Mouse (Mus musculus) midbrain, embryonic 15.5 days (tissue): ENCODE measurements around the gene Defb19. TPM values are rescaled to one million over a fixed set of nuclear protein-coding genes. Genes with fewer than 3 reads are reported as not detected.
A peak's percentile ranks its signal among the peaks of the same experiment; 100 is the strongest.

Experiments used
- ATAC-seq: fragments of 200-750 bp; cut with Nextera tagmentation; replicated peaks from 2 replicates; pipeline ENCODE4 v1.8.0; 2017; ENCODE audit warnings: moderate TSS enrichment
- H3K27ac ChIP-seq: fragments of 300-500 bp; sonication (generic); 2 replicates; pipeline ENCODE4 v1.5.1; 2015; ENCODE audit warnings: mild to moderate bottlenecking, inconsistent platforms
- H3K27me3 ChIP-seq: fragments of 300-500 bp; sonication (generic); replicated peaks from 2 replicates; pipeline ENCODE4 v1.6.1; 2015; ENCODE audit warnings: inconsistent platforms
- H3K36me3 ChIP-seq: fragments of 300-500 bp; sonication (generic); replicated peaks from 2 replicates; pipeline ENCODE4 v1.6.1; 2015; ENCODE audit warnings: inconsistent platforms
- H3K4me1 ChIP-seq: fragments of 300-500 bp; sonication (generic); 2 replicates; pipeline ENCODE4 v1.6.1; 2015; ENCODE audit warnings: inconsistent platforms
- H3K4me2 ChIP-seq: fragments of 300-500 bp; sonication (generic); 2 replicates; pipeline ENCODE4 v1.6.1; 2015; ENCODE audit warnings: inconsistent platforms, mild to moderate bottlenecking, moderate library complexity
- H3K4me3 ChIP-seq: fragments of 300-500 bp; sonication (generic); 2 replicates; pipeline ENCODE4 v1.5.1; 2015; ENCODE audit warnings: mild to moderate bottlenecking, inconsistent platforms
- H3K9ac ChIP-seq: fragments of 300-500 bp; sonication (generic); 2 replicates; pipeline ENCODE4 v1.6.1; 2015; ENCODE audit warnings: mild to moderate bottlenecking, inconsistent platforms
- H3K9me3 ChIP-seq: fragments of 300-500 bp; sonication (generic); 2 replicates; pipeline ENCODE4 v1.6.1; 2016; ENCODE audit warnings: inconsistent platforms
- WGBS: fragments of 180-500 bp; shearing (Covaris S2); methylation state at CpG from one replicate; pipeline ENCODE4 v1.1.7; 2015; ENCODE audit warnings: mixed read lengths; 5-methylcytosine and 5-hydroxymethylcytosine counted together
- polyA plus RNA-seq: library from polyadenylated mRNA; unstranded; fragments of >200 nt; fragmentation: Nextera tagmentation; extraction: Ambion mirVana; gene quantifications from 2 replicates; pipeline ENCODE4 v1.2.1, GENCODE M21; 2015

The Defb19 gene
- polyA plus RNA-seq, 1 experiment from 2014 or later: not detected

- no peak overlapping the region for H3K4me3 ChIP-seq
- 10% methylated on average over 7 of the region's 7 CpGs for WGBS
These were observed 35.5 kb upstream of the Defb19 start for GRCm38 (mm10) chr2:152615563-152615962.

GRCm38 (mm10) chr2:152612193-152612592, 32.1 kb upstream of the Defb19 start:
- H3K36me3 ChIP-seq: no peaks in the 10 kb centered on the region
- WGBS: 43% methylated on average over 8 of the region's 8 CpGs
- ATAC-seq: no peak
- H3K4me2 ChIP-seq: no peak overlapping the region
- no peak overlapping the region for H3K4me3 ChIP-seq
- H3K27me3 ChIP-seq: no peaks in the 10 kb centered on the region
- no peaks in the 10 kb centered on the region for H3K9me3 ChIP-seq
- H3K27ac ChIP-seq: no peak overlapping the region
- H3K4me1 ChIP-seq: no peaks in the 10 kb centered on the region
- H3K9ac ChIP-seq: no peak overlapping the region

More at GRCm38 (mm10) chr2:152615563-152615962, 35.5 kb upstream of the Defb19 start:
- H3K4me2 ChIP-seq: no peak overlapping the region
- no peaks in the 10 kb centered on the region for H3K9me3 ChIP-seq
- no peaks in the 10 kb centered on the region for H3K27me3 ChIP-seq
- no peaks in the 10 kb centered on the region for H3K36me3 ChIP-seq
- ATAC-seq: peak; percentile 78
- no peaks in the 10 kb centered on the region for H3K4me1 ChIP-seq
- no peak overlapping the region for H3K9ac ChIP-seq
- H3K27ac ChIP-seq: no peak overlapping the region

GRCm38 (mm10) chr2:152608719-152609118, 28.6 kb upstream of the Defb19 start:
- Histone ChIP-seq H3K36me3 (no peaks in the 10 kb centered on the region), H3K9me3 (no peaks in the 10 kb centered on the region), H3K9ac (no peak overlapping the region), H3K27me3 (no peaks in the 10 kb centered on the region), H3K4me2 (no peak overlapping the region), H3K4me1 (no peaks in the 10 kb centered on the region), H3K4me3 (no peak overlapping the region), H3K27ac (no peak overlapping the region)
- no peak for ATAC-seq
- WGBS: 95% methylated on average over 1 of the region's 1 CpGs

- no peak overlapping the region for H3K4me2 ChIP-seq
- no peak overlapping the region for H3K9ac ChIP-seq
- ATAC-seq: no peak
- WGBS: 75% methylated on average over 6 of the region's 6 CpGs
- no peaks in the 10 kb centered on the region for H3K36me3 ChIP-seq
- H3K4me3 ChIP-seq: no peak overlapping the region
- no peaks in the 10 kb centered on the region for H3K4me1 ChIP-seq
- H3K27ac ChIP-seq: no peak overlapping the region
- no peaks in the 10 kb centered on the region for H3K27me3 ChIP-seq
- H3K9me3 ChIP-seq: no peaks in the 10 kb centered on the region
These were observed 27.6 kb upstream of the Defb19 start for GRCm38 (mm10) chr2:152607746-152608145.

GRCm38 (mm10) chr2:152604057-152604456, 23.9 kb upstream of the Defb19 start, which contains the start of gene Defb36:
Gene Defb36 (plus strand): TSS chr2:152604327.
- WGBS: 87% methylated on average over 15 of the region's 15 CpGs
- H3K27me3 ChIP-seq: no peaks in the 10 kb centered on the region
- H3K36me3 ChIP-seq: no peaks in the 10 kb centered on the region
- H3K9ac ChIP-seq: no peak within 1 kb of the TSS
- H3K4me1 ChIP-seq: no peaks in the 10 kb centered on the region
- no peak for ATAC-seq
- no peaks in the 10 kb centered on the region for H3K9me3 ChIP-seq
- no peak within 1 kb of the TSS for H3K27ac ChIP-seq
- no peak within 1 kb of the TSS for H3K4me2 ChIP-seq
- no peak within 1 kb of the TSS for H3K4me3 ChIP-seq

GRCm38 (mm10) chr2:152601275-152601960, 21.3 kb upstream of the Defb19 start:
- Histone ChIP-seq H3K4me1 (no peaks in the 10 kb centered on the region), H3K4me3 (no peak overlapping the region), H3K27me3 (no peaks in the 10 kb centered on the region), H3K36me3 (no peaks in the 10 kb centered on the region), H3K9me3 (no peaks in the 10 kb centered on the region), H3K27ac (no peak overlapping the region), H3K9ac (no peak overlapping the region), H3K4me2 (no peak overlapping the region)
- 79% methylated on average over 4 of the region's 4 CpGs for WGBS
- no peak for ATAC-seq

GRCm38 (mm10) chr2:152600076-152600475, 20.0 kb upstream of the Defb19 start:
- Histone ChIP-seq H3K36me3 (no peaks in the 10 kb centered on the region), H3K9ac (no peak overlapping the region), H3K4me2 (no peak overlapping the region), H3K9me3 (no peaks in the 10 kb centered on the region), H3K27me3 (no peaks in the 10 kb centered on the region), H3K4me3 (no peak overlapping the region), H3K27ac (no peak overlapping the region), H3K4me1 (no peaks in the 10 kb centered on the region)
- 86% methylated on average over 6 of the region's 6 CpGs for WGBS
- no peak for ATAC-seq

- Histone ChIP-seq H3K27ac (no peak within 1 kb of the TSS), H3K36me3 (no peaks in the 10 kb centered on the region), H3K9ac (no peak within 1 kb of the TSS), H3K4me3 (no peak within 1 kb of the TSS), H3K4me1 (no peaks in the 10 kb centered on the region), H3K9me3 (no peaks in the 10 kb centered on the region), H3K4me2 (no peak within 1 kb of the TSS), H3K27me3 (no peaks in the 10 kb centered on the region)
- no peak for ATAC-seq
- 73% methylated on average over 7 of the region's 7 CpGs for WGBS
These were observed 19.2 kb upstream of the Defb19 start, which contains the start of gene Defb45 for GRCm38 (mm10) chr2:152599299-152599698. Gene Defb45 (minus strand): TSS chr2:152599399.

- H3K4me1 ChIP-seq: no peaks in the 10 kb centered on the region
- 54% methylated on average over 6 of the region's 6 CpGs for WGBS
- no peak overlapping the region for H3K27ac ChIP-seq
- no peak overlapping the region for H3K9ac ChIP-seq
- no peaks in the 10 kb centered on the region for H3K36me3 ChIP-seq
- H3K27me3 ChIP-seq: no peaks in the 10 kb centered on the region
- no peak overlapping the region for H3K4me2 ChIP-seq
- no peaks in the 10 kb centered on the region for H3K9me3 ChIP-seq
- no peak for ATAC-seq
- H3K4me3 ChIP-seq: no peak overlapping the region
These were observed 8.9 kb upstream of the Defb19 start for GRCm38 (mm10) chr2:152589021-152589420.

- H3K36me3 ChIP-seq: no peaks in the 10 kb centered on the region
- no peak overlapping the region for H3K27ac ChIP-seq
- no peaks in the 10 kb centered on the region for H3K27me3 ChIP-seq
- no peak overlapping the region for H3K4me3 ChIP-seq
- WGBS: 54% methylated on average over 2 of the region's 2 CpGs
- ATAC-seq: no peak
- H3K9ac ChIP-seq: no peak overlapping the region
- H3K9me3 ChIP-seq: no peaks in the 10 kb centered on the region
- H3K4me2 ChIP-seq: no peak overlapping the region
- no peaks in the 10 kb centered on the region for H3K4me1 ChIP-seq
These were observed 8.3 kb upstream of the Defb19 start for GRCm38 (mm10) chr2:152588450-152588849.

GRCm38 (mm10) chr2:152586926-152587560, 6.9 kb upstream of the Defb19 start:
- H3K36me3 ChIP-seq: no peaks in the 10 kb centered on the region
- ATAC-seq: no peak

GRCm38 (mm10) chr2:152580612-152581011, 500 bp upstream of the Defb19 start:
- H3K9me3 ChIP-seq: no peaks in the 10 kb centered on the region
- no peak for ATAC-seq
- WGBS: 90% methylated on average over 11 of the region's 11 CpGs

More at GRCm38 (mm10) chr2:152586926-152587560, 6.9 kb upstream of the Defb19 start:
- Histone ChIP-seq H3K27me3 (no peaks in the 10 kb centered on the region), H3K9me3 (no peaks in the 10 kb centered on the region), H3K9ac (no peak overlapping the region), H3K4me2 (no peak overlapping the region), H3K4me3 (no peak overlapping the region), H3K27ac (no peak overlapping the region), H3K4me1 (no peaks in the 10 kb centered on the region)
- WGBS: 79% methylated on average over 4 of the region's 4 CpGs

GRCm38 (mm10) chr2:152573484-152573883, 6.6 kb downstream of the Defb19 start:
- no peaks in the 10 kb centered on the region for H3K27me3 ChIP-seq
- H3K27ac ChIP-seq: no peak overlapping the region
- H3K9ac ChIP-seq: no peak overlapping the region
- no peak for ATAC-seq
- no peaks in the 10 kb centered on the region for H3K36me3 ChIP-seq
- H3K4me2 ChIP-seq: no peak overlapping the region
- H3K4me1 ChIP-seq: no peaks in the 10 kb centered on the region
- WGBS: 88% methylated on average over 8 of the region's 8 CpGs
- H3K9me3 ChIP-seq: no peaks in the 10 kb centered on the region
- no peak overlapping the region for H3K4me3 ChIP-seq

More at GRCm38 (mm10) chr2:152580612-152581011, 500 bp upstream of the Defb19 start:
- Histone ChIP-seq H3K4me2 (no peak overlapping the region), H3K27me3 (no peaks in the 10 kb centered on the region), H3K27ac (no peak overlapping the region), H3K4me3 (no peak overlapping the region), H3K9ac (no peak overlapping the region), H3K4me1 (no peaks in the 10 kb centered on the region), H3K36me3 (no peaks in the 10 kb centered on the region)
